Mouse (Mus musculus): ENCODE results near the gene Larp6. TPM values are rescaled to one million over a fixed set of nuclear protein-coding genes. Genes with fewer than 3 reads are reported as not detected.

The Larp6 gene
- polyA plus RNA-seq, 1 experiment from 2014 or later = 1.8 TPM

DNA sequence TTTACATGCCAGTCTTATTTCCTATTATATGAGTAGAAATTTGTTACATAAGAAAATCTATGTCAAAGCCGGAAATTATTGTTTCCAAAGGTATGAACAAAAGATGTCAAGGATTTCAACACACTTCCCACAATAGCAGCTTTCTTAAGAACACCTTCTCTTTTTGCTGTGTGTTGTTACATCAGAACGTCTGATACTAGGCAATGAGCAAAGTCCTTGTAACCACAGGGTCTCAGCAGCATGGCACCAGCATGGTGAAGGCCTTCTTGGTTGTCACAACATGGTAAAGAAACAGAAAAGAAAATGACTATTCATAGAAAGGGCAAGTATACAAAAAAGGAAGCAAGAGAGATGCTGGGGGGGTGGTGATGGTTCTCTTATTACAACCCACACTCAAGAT, 60.9 kb downstream of the Larp6 start:
- Histone ChIP-seq H3K9me3 (no peaks in the 10 kb centered on the region), H3K4me1 (replicated peaks) (0 out of 2 replicates have a peak, but pooled peaks cover 4% of the 10 kb centered on the region), H3K27me3 (replicated peaks) (no peaks in the 10 kb centered on the region), H3K4me3 (replicated peaks) (no peak overlapping the region), H3K36me3 (no peaks in the 10 kb centered on the region), H3K4me2 (replicated peaks) (no peak overlapping the region), H3K9ac (no peak overlapping the region), H3K27ac (no peak overlapping the region)
- no peak for ATAC-seq
- WGBS = 90% methylated on average over 2 of the region's 2 CpGs

DNA sequence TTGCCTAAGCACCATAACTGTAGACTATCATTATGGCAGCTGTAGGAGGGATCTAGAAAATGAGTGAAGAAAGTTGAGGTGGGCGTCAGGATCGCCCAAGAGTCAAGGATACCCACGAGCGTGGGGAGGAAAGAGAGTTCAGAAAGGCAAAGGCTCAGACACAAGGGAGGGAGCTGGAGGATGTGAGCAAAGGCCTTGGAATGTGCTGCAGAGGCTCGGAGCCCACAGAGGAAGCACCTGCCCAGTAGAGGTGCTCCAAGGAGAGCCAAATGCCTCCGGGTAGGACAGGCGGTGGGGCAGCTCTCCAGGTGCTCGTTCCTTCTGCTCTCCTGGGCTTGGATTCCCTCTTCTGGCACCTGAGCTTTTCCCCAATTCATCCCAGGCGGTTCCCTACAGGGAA, 64.1 kb downstream of the Larp6 start:
- Histone ChIP-seq H3K27ac (no peak overlapping the region), H3K9ac (no peak overlapping the region), H3K9me3 (no peaks in the 10 kb centered on the region), H3K27me3 (replicated peaks) (no peaks in the 10 kb centered on the region), H3K4me2 (replicated peaks) (no peak overlapping the region), H3K36me3 (no peaks in the 10 kb centered on the region), H3K4me1 (replicated peaks) (no peaks in the 10 kb centered on the region), H3K4me3 (replicated peaks) (no peak overlapping the region)
- ATAC-seq = no peak
- WGBS = 79% methylated on average over 9 of the region's 9 CpGs

DNA sequence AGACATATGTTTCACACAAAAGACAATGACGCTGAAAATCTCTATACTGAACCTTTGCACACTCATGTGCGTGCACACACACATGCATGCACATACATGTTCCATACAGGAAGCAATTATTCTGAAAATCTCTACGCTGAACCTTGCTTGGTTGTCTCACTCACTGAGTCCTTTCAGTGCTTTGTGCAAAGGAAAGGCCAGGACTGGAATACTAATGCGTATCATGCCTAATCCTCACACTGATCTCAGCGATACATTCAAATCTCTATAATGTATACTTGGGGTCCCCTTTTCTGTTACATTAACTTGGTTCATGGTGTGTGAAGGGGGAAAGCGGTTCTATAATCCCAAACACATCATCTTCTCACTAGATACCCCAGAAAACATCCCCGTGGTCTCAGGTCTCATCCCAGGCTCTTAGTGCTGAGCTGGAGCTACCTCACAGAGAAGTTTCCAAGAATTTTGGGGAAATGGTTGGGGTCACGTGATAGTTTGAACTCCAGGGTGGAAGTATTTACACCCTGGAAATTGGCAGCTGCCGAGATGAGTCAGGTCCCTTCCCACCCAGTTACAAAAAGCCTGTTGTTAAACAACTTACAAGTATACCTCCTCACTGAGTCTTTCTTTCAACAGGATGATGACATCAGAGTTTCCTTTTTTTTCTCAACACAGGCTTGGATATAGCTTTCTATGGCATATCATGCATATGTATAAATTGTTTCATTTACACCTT, 69.4 kb downstream of the Larp6 start:
- Histone ChIP-seq H3K4me2 (replicated peaks) (no peak overlapping the region), H3K9me3 (no peaks in the 10 kb centered on the region), H3K27me3 (replicated peaks) (no peaks in the 10 kb centered on the region), H3K36me3 (no peaks in the 10 kb centered on the region), H3K4me1 (replicated peaks) (no peaks in the 10 kb centered on the region), H3K4me3 (replicated peaks) (no peak overlapping the region), H3K27ac (no peak overlapping the region), H3K9ac (no peak overlapping the region)
- no peak for ATAC-seq
- whole genome bisulfite sequencing = 82% methylated on average over 9 of the region's 9 CpGs

DNA sequence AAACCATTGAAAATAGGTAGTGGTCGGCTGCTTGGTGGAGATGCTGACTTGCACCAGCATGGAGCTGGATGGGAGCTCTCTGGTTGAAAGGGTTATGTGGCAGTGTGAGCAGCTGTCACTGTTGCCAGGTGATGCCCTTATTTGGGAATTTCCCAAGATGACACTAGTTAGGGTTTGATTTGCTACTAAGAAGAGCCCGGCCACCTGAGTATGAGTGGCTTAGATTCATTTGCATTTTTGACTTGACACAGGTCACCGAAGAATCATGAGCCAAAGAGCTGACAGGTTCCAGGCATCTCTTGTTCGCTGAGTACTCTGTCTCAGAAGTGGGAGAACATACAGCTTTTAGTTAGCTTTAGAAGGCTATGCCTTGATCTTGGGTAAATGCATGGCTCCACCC, 72.3 kb downstream of the Larp6 start:
- no peaks in the 10 kb centered on the region for H3K36me3 ChIP-seq
- H3K27me3 ChIP-seq (replicated peaks) = no peaks in the 10 kb centered on the region
- 65% methylated on average over 4 of the region's 4 CpGs for WGBS
- no peak overlapping the region for H3K27ac ChIP-seq
- H3K4me1 ChIP-seq (replicated peaks) = no peaks in the 10 kb centered on the region
- H3K9me3 ChIP-seq = no peaks in the 10 kb centered on the region
- no peak overlapping the region for H3K4me3 ChIP-seq (replicated peaks)
- no peak overlapping the region for H3K9ac ChIP-seq
- ATAC-seq = no peak
- no peak overlapping the region for H3K4me2 ChIP-seq (replicated peaks)

DNA sequence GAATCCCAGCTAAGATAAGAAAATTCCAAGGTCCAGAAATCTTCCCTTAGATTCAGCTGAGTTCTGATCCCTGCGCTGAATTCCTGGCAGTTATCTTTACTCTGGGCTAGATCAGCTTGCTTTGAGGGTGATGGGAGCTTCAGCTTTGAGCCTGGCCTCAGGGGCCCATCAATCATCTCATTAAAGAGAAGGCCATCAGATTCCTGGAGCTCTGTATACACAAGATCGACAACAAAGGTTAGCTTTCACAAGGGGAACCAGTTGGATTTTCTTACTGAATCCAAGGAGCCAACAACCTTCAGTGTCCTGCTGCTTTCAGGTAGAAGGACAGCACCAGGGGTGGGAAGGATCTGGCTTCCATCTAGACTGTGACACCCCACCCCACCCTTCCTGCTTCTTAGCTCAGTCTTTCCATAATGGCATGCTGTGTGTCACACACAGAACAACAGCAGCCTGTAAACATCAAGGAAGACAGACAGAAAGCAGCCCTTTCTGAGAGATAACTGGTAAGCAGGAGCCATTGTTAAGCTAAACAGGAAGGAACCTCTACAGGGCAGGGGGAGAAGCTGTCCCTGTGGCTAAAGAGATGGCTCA, 74.8 kb downstream of the Larp6 start:
- 6% methylated on average over 2 of the region's 2 CpGs for WGBS
- H3K27me3 ChIP-seq (replicated peaks) = no peaks in the 10 kb centered on the region
- no peak overlapping the region for H3K4me3 ChIP-seq (replicated peaks)
- H3K9ac ChIP-seq = no peak overlapping the region
- H3K27ac ChIP-seq = no peak overlapping the region
- H3K36me3 ChIP-seq = no peaks in the 10 kb centered on the region
- no peaks in the 10 kb centered on the region for H3K9me3 ChIP-seq
- ATAC-seq = no peak
- no peak overlapping the region for H3K4me2 ChIP-seq (replicated peaks)
- no peaks in the 10 kb centered on the region for H3K4me1 ChIP-seq (replicated peaks)

Other genes starting within 250 kb of the Larp6 start
- 23.2 and 25.8 TPM in 2 replicates for gene Thsd4, start 190.9 kb upstream of the Larp6 start, polyA plus RNA-seq (2015; fragmentation: Nextera tagmentation; extraction: Ambion mirVana)
- gene Lrrc49, start 24.8 kb upstream of the Larp6 start, polyA plus RNA-seq (2015; fragmentation: Nextera tagmentation; extraction: Ambion mirVana) = 11.6 and 14.7 TPM in 2 replicates
- gene Uaca, start 81.6 kb downstream of the Larp6 start, polyA plus RNA-seq (2015; fragmentation: Nextera tagmentation; extraction: Ambion mirVana) = 56.3 and 58.8 TPM in 2 replicates